Mouse (Mus musculus): ENCODE data around the gene Fbxw14. TPM values are rescaled to one million over a fixed set of nuclear protein-coding genes. Genes with fewer than 3 reads are reported as not detected.
"Not testable (repeated sequence)": the region's sequence is repeated elsewhere in the genome, so short reads cannot be mapped to it uniquely, and the experiment has no call there.

The Fbxw14 gene
- not detected for total RNA-seq (2021)
- long read RNA-seq, experiment 1: 0 reads
- long read RNA-seq, experiment 2: 0 reads

DNA sequence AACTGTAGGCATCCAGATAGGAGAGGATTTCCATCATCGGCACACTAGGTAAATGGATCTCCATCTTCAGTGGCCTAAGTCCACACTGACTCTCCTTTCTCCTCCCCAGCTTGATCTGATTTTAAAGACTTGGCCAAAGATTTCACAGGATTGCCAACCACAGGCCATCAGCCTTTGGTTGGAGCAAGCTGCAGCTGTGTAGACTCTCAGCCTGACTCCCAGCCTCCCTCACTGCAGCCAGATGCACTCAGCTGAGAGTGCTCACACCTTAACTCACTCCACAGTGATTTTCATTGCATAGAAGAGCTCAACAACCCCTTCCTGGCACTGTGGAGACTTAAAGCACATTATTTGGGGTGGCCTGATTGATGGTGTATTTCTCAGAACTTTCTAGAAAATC lies at the start of gene Fbxw14:
Gene Fbxw14 (minus strand): TSS at position 101 of the 400 bp plus-strand sequence.
- not testable (repeated sequence) for DNase-seq

DNA sequence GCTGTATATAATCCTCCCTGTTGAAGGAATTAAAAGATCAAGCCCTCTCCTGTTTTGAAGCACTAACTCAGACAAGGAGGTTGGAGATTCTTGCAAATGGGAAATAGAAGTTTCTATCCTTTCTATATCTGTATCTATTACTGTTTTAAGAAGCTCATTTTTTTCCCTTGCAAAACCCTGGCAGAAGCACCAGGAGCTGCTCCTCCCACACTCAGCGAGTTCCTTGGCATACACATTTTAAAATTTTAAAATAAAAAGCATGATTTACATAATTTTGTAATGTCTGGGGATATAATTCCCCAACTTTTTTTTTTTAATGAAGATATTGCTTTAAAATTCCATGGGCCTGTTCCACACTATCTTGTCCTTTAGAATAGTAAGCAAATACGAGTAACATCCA lies 24.4 kb downstream of the Fbxw14 start:
- no peak for DNase-seq

DNA sequence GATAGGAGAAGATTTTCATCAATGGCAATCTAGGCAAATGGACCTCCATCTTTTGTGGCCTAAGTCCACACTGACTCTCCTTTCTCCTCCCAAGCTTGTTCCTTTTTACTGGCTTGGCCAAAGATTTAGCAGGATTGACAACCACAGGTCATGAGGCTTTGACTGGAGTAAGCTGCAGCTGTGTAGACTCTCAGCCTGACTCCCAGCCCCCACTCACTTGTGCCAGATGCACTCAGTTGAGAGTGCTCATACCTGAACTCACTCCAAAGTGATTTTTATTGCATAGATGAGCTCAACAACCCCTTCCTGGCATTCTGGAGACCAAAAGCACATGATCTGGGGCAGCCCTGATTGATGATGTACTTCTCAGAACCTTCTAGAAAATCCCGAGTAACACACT lies 52.8 kb downstream of the Fbxw14 start, which contains the start of gene Fbxw20:
Gene Fbxw20 (minus strand): TSS at position 101 of the 400 bp plus-strand sequence.
- no peak for DNase-seq

Other genes starting within 250 kb of the Fbxw14 start
- gene Shisa5, start 249.1 kb downstream of the Fbxw14 start, total RNA-seq (2021): 10 to 100 TPM; 31.4 to 55.0 TPM
- gene Trex1, start 227.9 kb downstream of the Fbxw14 start, total RNA-seq (2021): 10 to 100 TPM; 13.6 to 17.2 TPM
- gene Atrip, start 213.6 kb downstream of the Fbxw14 start, total RNA-seq (2021): 1 to 10 TPM; 8.1 to 9.8 TPM
- gene Ccdc51, start 205.2 kb downstream of the Fbxw14 start, total RNA-seq (2021): 10 to 100 TPM; 11.4 to 14.3 TPM
- gene Tma7, start 205.1 kb downstream of the Fbxw14 start, total RNA-seq (2021): 100 to 1,000 TPM; 214 to 228 TPM
- gene Plxnb1, start 192.3 kb downstream of the Fbxw14 start, total RNA-seq (2021): 10 to 100 TPM; 21.1 to 21.5 TPM
- gene Fbxw21, start 125.6 kb downstream of the Fbxw14 start, total RNA-seq (2021): not detected
- not detected for gene Fbxw13, start 91.7 kb downstream of the Fbxw14 start, total RNA-seq (2021)
- gene Fbxw20, start 52.9 kb downstream of the Fbxw14 start, total RNA-seq (2021): not detected
- gene Fbxw28, start 52.0 kb upstream of the Fbxw14 start, total RNA-seq (2021): not detected
- gene Fbxw22, start 116.6 kb upstream of the Fbxw14 start, total RNA-seq (2021): not detected
- not detected for gene Fbxw16, start 161.5 kb upstream of the Fbxw14 start, total RNA-seq (2021)
- gene Fbxw19, start 208.2 kb upstream of the Fbxw14 start, total RNA-seq (2021): not detected

All from heart, adult 18-20 months (tissue).